Mouse (Mus musculus): ENCODE measurements around the gene Rnf212. TPM values are rescaled to one million over a fixed set of nuclear protein-coding genes. Genes with fewer than 3 reads are reported as not detected.

The Rnf212 gene
- total RNA-seq, 2 experiments from 2014 or later = not detected

Other genes with a start within 250 kb of the Rnf212 start
- under 1 TPM in 1 of 2 experiments, not detected in 1; 0.25 TPM for gene Cplx1, start 225.0 kb downstream of the Rnf212 start, total RNA-seq (2021)
- 10 to 100 TPM; 22.2 to 22.5 TPM for gene Gak, start 145.2 kb downstream of the Rnf212 start, total RNA-seq (2021)
- gene Tmem175, start 145.2 kb downstream of the Rnf212 start, total RNA-seq (2021) = 10 to 100 TPM in 1 of 2 experiments, 1 to 10 TPM in 1; 9.8 to 11.8 TPM
- gene Idua, start 114.7 kb downstream of the Rnf212 start, total RNA-seq (2021) = 10 to 100 TPM; 21.6 to 21.8 TPM
- gene Dgkq, start 105.3 kb downstream of the Rnf212 start, total RNA-seq (2021) = 1 to 10 TPM; 8.9 TPM
- not detected for gene Slc26a1, start 99.4 kb downstream of the Rnf212 start, total RNA-seq (2021)
- 10 to 100 TPM; 21.5 to 23.6 TPM for gene Fgfrl1, start 82.6 kb downstream of the Rnf212 start, total RNA-seq (2021)
- not detected for gene Tmed11, start 20.4 kb upstream of the Rnf212 start, total RNA-seq (2021)
- gene Vmn2r8, start 33.9 kb upstream of the Rnf212 start, total RNA-seq (2021) = not detected
- not detected for gene Vmn2r9, start 77.6 kb upstream of the Rnf212 start, total RNA-seq (2021)
- not detected for gene Vmn2r10, start 231.5 kb upstream of the Rnf212 start, total RNA-seq (2021)